Mouse (Mus musculus) C2C12 (cell line): ENCODE measurements around the gene Kcnn3. TPM values are rescaled to one million over a fixed set of nuclear protein-coding genes. Genes with fewer than 3 reads are reported as not detected.

Experiments
- H3K27me3 ChIP-seq: one replicate; pipeline ENCODE4 v1.6.1; 2011; ENCODE audit not compliant: control insufficient read depth, insufficient read depth, insufficient read length
- H3K36me3 ChIP-seq: one replicate; pipeline ENCODE4 v1.6.1; 2011; ENCODE audit not compliant: control insufficient read depth, insufficient read depth
- H3K4me3 ChIP-seq: one replicate; pipeline ENCODE4 v1.5.1; 2011; ENCODE audit warnings: mild to moderate bottlenecking, control low read depth; ENCODE audit not compliant: poor library complexity, insufficient read depth, severe bottlenecking
- H3K79me2 ChIP-seq: one replicate; pipeline ENCODE4 v1.6.1; 2011; ENCODE audit not compliant: control insufficient read depth, insufficient read depth
- H3K79me3 ChIP-seq: one replicate; pipeline ENCODE4 v1.6.1; 2011; ENCODE audit warnings: low read depth, control low read depth
- H3ac ChIP-seq: one replicate; pipeline ENCODE3; 2011; ENCODE audit warnings: low read depth; ENCODE audit not compliant: control insufficient read depth, insufficient read length
- CEBPB ChIP-seq: IDR thresholded peaks from one replicate; pipeline ENCODE4 v1.6.1; 2011; ENCODE audit warnings: low read depth, mild to moderate bottlenecking, control low read depth, moderate library complexity
- CTCF ChIP-seq: IDR thresholded peaks from one replicate; pipeline ENCODE4 v1.5.1; 2011; ENCODE audit not compliant: control insufficient read depth, insufficient read depth, insufficient read length
- FOSL1 ChIP-seq: IDR thresholded peaks from one replicate; pipeline ENCODE4 v1.8.0; 2011; ENCODE audit warnings: mild to moderate bottlenecking, low read length; ENCODE audit not compliant: poor library complexity, insufficient read depth, severe bottlenecking
- MAX ChIP-seq: IDR thresholded peaks from one replicate; pipeline ENCODE4 v1.6.1; 2011; ENCODE audit warnings: mild to moderate bottlenecking, control low read depth
- MYOD1 ChIP-seq: IDR thresholded peaks from one replicate; pipeline ENCODE4 v1.6.1; 2011; ENCODE audit warnings: low read depth; ENCODE audit not compliant: control insufficient read depth, insufficient read length
- MYOG ChIP-seq: IDR thresholded peaks from one replicate; pipeline ENCODE4 v1.6.1; 2011; ENCODE audit not compliant: control insufficient read depth, insufficient read length; ENCODE audit errors: extremely low read depth
- USF1 ChIP-seq: IDR thresholded peaks from one replicate; pipeline ENCODE4 v1.6.1; 2011; ENCODE audit warnings: low read depth, mild to moderate bottlenecking, control low read depth, moderate library complexity
- polyA plus RNA-seq: library from polyadenylated mRNA; unstranded; fragments of >200 nt; fragmentation: generic; extraction: Trizol; gene quantifications from one replicate; pipeline ENCODE4 v1.2.1, GENCODE M21; 2012; ENCODE audit warnings: missing spikeins

Gene Kcnn3
- polyA plus RNA-seq, 1 experiment, result 0.01 TPM

DNA sequence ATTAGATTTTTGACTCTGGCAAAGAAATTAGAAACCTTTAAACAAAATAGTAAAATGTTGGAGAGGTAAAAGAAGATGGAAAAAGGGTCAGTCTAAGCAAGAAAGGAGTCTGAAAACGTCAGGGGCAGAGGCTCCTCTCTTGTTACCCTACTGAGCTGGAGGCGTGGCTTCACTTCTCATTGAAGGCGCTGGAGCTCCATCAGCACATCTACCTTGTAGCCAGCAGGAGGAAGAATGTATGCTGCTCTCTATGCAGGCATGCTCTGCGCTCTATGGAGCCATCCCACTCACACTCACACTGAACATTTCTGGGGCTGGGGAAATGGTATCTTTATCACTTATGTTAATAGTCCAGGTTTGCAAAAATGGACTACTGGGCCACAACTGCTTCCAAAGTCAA is 103.6 kb downstream of the Kcnn3 start:
- Histone ChIP-seq H3K36me3 (no peaks in the 10 kb centered on the region), H3K79me2 (no peaks in the 10 kb centered on the region), H3K79me3 (no peaks in the 10 kb centered on the region), H3ac (no peak overlapping the region), H3K27me3 (peaks cover 20% of the 10 kb centered on the region), H3K4me3 (no peak overlapping the region)
- TF ChIP-seq FOSL1 (no peak), USF1 (no peak), MYOD1 (no peak), MAX (no peak), MYOG (no peak), CEBPB (no peak), CTCF (no peak)

DNA sequence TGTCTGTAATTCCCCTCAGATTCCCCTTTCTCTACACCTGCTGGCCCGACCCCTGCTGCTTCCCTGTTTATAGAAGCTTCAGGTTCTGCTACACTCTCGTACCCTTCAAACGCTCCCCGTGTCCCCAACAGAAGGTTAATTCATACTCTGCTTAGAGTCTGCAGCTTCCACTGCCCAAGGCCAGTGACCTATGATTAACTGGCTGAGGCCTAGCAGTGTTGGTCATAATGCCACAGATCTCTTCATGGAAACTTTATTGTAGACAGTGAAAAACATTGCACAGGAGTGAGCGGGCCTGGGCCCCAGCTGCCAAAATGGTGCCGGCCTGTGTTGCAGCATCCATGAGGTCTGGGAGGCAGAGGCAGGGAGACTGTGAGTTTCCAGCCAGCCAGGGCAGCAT is 104.0 kb downstream of the Kcnn3 start:
- peaks cover 20% of the 10 kb centered on the region for H3K27me3 ChIP-seq
- H3K36me3 ChIP-seq, result no peaks in the 10 kb centered on the region
- no peak for TF ChIP-seq FOSL1
- TF ChIP-seq MAX, result no peak
- no peak for TF ChIP-seq USF1
- no peak for TF ChIP-seq MYOD1
- no peak for TF ChIP-seq CEBPB
- no peak for TF ChIP-seq MYOG
- TF ChIP-seq CTCF, result no peak
- no peak overlapping the region for H3K4me3 ChIP-seq
- no peaks in the 10 kb centered on the region for H3K79me2 ChIP-seq
- no peak overlapping the region for H3ac ChIP-seq
- H3K79me3 ChIP-seq, result no peaks in the 10 kb centered on the region

DNA sequence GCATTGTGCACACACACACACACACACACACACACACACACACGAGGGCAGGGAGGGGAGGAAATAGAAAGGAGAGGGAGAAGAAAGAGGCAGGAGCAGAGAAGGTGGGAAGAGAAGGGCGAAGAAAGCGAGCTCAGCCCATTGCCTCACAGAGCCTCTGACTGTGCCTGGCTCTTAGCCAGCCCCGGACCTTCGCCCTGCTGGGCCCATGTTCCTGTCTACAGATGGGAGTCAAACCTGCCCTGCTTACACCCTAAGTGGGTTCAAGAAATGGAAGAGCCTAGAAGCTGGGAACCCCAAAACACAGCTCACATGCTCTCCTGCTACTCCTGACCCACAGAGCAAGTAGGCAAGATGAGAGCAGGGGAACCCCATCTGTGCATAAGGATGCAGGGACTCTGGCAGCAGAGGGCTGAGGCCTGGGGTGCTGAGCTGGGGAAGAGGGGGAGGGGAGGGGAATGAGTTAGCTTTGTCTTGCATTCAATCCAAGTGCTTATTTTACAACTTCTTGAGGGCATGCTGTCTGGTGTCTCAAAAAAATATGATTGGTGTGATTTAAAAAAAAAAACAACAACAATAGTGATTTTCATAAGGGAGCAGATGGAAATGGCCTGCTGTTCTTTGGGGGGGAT is 105.0 kb downstream of the Kcnn3 start:
- no peaks in the 10 kb centered on the region for H3K79me2 ChIP-seq
- TF ChIP-seq USF1, result no peak
- no peak for TF ChIP-seq CTCF
- no peak for TF ChIP-seq MYOG
- TF ChIP-seq CEBPB, result no peak
- no peak for TF ChIP-seq MYOD1
- no peak for TF ChIP-seq FOSL1
- H3K27me3 ChIP-seq, result peaks cover 17% of the 10 kb centered on the region
- H3K36me3 ChIP-seq, result no peaks in the 10 kb centered on the region
- no peak overlapping the region for H3ac ChIP-seq
- H3K79me3 ChIP-seq, result no peaks in the 10 kb centered on the region
- H3K4me3 ChIP-seq, result no peak overlapping the region

DNA sequence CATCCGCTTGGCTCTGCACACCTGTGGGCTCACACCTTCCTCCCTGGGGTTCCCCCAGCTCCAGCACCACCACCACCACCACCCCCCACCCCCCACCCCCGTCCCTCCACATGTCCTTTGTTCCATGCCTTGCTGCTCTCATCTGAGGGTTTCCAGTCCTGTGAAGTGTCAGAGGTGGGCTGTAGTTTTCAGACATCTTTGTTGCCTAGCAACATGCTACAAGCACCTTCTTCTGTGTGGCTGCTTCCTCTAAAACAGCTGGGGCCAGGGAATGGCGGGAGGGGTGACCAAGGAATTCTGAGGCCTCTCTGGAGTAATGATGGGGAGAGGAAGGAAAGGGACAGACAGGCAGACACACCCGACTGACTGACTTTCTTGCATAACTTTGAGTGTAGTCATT is 106.6 kb downstream of the Kcnn3 start:
- Histone ChIP-seq H3K79me3 (no peaks in the 10 kb centered on the region), H3ac (no peak overlapping the region), H3K27me3 (peaks cover 28% of the 10 kb centered on the region), H3K36me3 (no peaks in the 10 kb centered on the region), H3K79me2 (no peaks in the 10 kb centered on the region), H3K4me3 (no peak overlapping the region)
- TF ChIP-seq USF1 (no peak), MYOD1 (no peak), FOSL1 (no peak), CTCF (no peak), MAX (no peak), MYOG (no peak), CEBPB (no peak)

DNA sequence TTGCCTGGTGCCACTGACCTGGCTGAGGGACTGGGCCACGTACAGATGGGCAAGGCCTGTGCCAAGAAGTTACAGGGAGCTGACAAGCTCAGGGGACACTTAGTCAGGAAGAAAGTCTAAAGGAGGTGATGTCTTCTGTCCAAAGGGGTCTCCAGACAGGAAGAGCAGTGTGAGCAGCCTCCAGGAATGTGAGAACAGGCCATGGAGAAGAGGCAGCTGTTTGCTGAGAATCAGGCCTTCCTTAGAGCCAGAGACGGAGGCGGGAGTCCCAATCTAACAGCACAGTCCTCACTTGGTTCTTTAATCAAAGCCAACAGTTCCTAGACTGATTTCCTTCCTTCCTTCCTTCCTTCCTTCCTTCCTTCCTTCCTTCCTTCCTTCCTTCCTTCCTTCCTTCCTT is 109.8 kb downstream of the Kcnn3 start:
- no peak overlapping the region for H3ac ChIP-seq
- TF ChIP-seq FOSL1 (no peak), USF1 (no peak), CTCF (no peak)
- H3K79me2 ChIP-seq, result no peaks in the 10 kb centered on the region
- peaks cover 42% of the 10 kb centered on the region for H3K27me3 ChIP-seq
- no peaks in the 10 kb centered on the region for H3K36me3 ChIP-seq
- no peak overlapping the region for H3K4me3 ChIP-seq
- H3K79me3 ChIP-seq, result no peaks in the 10 kb centered on the region

DNA sequence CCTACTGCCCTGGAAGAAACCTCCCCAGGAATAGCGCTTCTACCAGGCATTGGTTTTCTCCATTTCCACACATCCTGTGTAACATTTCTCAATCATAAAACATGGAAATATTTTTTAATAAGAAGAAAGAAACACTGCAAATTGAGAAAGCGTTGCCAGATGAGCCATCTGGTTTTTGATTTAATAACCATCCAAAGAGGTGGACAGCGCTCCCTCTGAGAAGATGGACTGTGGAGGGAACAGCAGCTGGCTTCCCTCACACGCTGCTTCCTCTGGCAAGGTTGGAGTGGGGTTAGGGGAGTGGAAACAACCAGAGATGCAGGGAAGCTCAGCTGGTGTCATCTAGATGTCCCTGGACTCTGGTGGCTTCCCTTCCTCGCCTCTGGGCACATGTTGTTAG is 111.8 kb downstream of the Kcnn3 start:
- Histone ChIP-seq H3K79me2 (no peaks in the 10 kb centered on the region), H3K27me3 (peaks cover 42% of the 10 kb centered on the region), H3K79me3 (no peaks in the 10 kb centered on the region), H3K36me3 (no peaks in the 10 kb centered on the region), H3ac (no peak overlapping the region), H3K4me3 (no peak overlapping the region)
- TF ChIP-seq CTCF, result no peak
- TF ChIP-seq FOSL1, result no peak
- no peak for TF ChIP-seq USF1
- no peak for TF ChIP-seq MYOD1
